In the genomic region with DNA sequence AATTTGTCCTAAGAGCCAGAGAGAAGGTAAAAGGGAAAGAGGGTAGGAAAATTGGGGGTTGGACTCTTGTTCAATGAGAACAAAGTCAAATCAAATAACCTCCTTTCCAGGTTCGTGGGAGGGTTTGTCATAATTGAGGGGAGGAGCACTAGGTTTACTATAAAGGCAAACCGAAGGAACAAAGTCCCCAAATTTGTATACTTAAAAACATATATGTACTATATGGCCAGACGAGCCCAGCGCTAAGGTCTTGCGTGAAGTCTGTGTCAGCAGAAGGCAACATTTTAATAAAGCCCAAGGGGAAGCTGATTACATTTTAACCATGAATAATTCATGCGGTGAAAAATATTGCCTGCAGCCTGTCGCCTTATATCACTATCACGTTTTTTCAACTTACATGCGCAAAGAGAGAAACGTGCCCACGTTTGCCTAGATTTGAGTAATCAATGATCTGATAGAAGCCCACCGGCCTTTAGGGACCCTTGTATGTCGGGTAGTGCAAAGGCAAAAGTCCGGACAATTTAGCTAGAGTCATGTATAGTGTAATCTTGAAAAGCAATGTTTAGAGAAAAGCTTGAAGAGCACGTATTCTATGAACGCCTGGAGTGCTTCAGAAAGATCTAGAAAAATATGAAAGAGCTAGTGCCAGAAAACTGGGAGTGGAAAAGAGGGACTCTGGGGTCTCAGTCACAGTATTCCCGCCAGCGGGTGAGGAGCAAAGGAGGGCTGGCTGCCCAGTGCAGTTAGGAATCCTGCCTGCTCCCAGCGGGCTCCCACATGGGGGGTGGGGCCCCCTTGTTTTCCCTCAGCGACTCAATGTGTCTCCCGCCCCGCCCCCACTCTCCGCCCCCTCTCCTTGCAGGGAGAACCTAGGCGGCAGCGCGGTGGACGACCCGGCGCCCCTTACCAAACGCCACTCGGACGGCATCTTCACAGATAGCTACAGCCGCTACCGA, we compare ENCODE assay signal across 8 mouse cellular contexts. TPM values are rescaled to one million over a fixed set of nuclear protein-coding genes. Genes with fewer than 3 reads are reported as not detected.
DNase-seq lines count a peak whose midpoint lies in the region; ATAC-seq and TF ChIP-seq lines count a peak whose summit lies in the region.

No protein-coding gene starts in this region.

- ATAC-seq in embryonic facial prominence, embryonic 14.5 days (ENCODE audit: low read depth): peak; percentile 14; the same call in 1 of the 2 replicates

- no peaks in the 10 kb centered on the region for H3K36me3 ChIP-seq in embryonic facial prominence, embryonic 14.5 days (ENCODE audit: control insufficient read depth, insufficient read depth, low read length)

- intact Hi-C loops in left cerebral cortex, postnatal 25 days (cut with DNase I): loop anchor here (5.0 to 10.0 kb wide), 3 partner anchors 259 to 969 kb away; no protein-coding TSS in a partner anchor

- H3K9ac ChIP-seq in embryonic facial prominence, embryonic 14.5 days (ENCODE audit: low read depth, low read length): 0 out of 2 replicates have a peak overlapping the region, but pooled peaks have one; percentile 1

- no peaks in the 10 kb centered on the region for H3K9me3 ChIP-seq in embryonic facial prominence, embryonic 14.5 days (ENCODE audit: control insufficient read depth, low read length)

- peak overlapping the region; percentile 39 for H3K4me3 ChIP-seq in layer of hippocampus, adult 2 months
- H3K4me3 ChIP-seq in embryonic facial prominence, embryonic 14.5 days (ENCODE audit: low read depth, low read length): peak overlapping the region; percentile 35

- H3K27me3 ChIP-seq in embryonic facial prominence, embryonic 14.5 days (replicated peaks; ENCODE audit: control insufficient read depth, insufficient read depth, low read length): peaks cover 73% of the 10 kb centered on the region

- H3K4me1 ChIP-seq in embryonic facial prominence, embryonic 14.5 days (ENCODE audit: control insufficient read depth, insufficient read depth, low read length): peaks cover 24% of the 10 kb centered on the region

- TF ChIP-seq CTCF in layer of hippocampus, adult 2 months (conservative IDR thresholded peaks at IDR 0.05): no peak

- no peak overlapping the region for H3K27ac ChIP-seq in layer of hippocampus, adult 2 months
- H3K27ac ChIP-seq in embryonic facial prominence, embryonic 14.5 days (replicated peaks; ENCODE audit: low read depth, low read length): no peak overlapping the region

- WGBS in embryonic facial prominence, embryonic 14.5 days: 1% methylated on average over 29 of the region's 34 CpGs

- peak overlapping the region; percentile 59 for H3K4me2 ChIP-seq in embryonic facial prominence, embryonic 14.5 days (ENCODE audit: low read depth, low read length)

- peak in 1 of 2 experiments; percentile 8 for DNase-seq in layer of hippocampus, adult 2 months (ENCODE audit: low spot score in 2 of 2)
- no peak for DNase-seq in layer of hippocampus, adult 9-10 months (ENCODE audit: low spot score)
- DNase-seq in embryonic facial prominence, embryonic 14.5 days (ENCODE audit: low spot score): peak; percentile 14
- peak; percentile 14 to 29 for DNase-seq in left cerebral cortex, postnatal 25 days (ENCODE audit: low spot score in 2 of 2)
- DNase-seq in retina, postnatal 1 day: peak; percentile 61
- no peak for DNase-seq in kidney, postnatal 14 days
- no peak for DNase-seq in cerebellum, adult 11 months
- DNase-seq in thymus, postnatal 4 days: no peak

RNA-seq across cellular contexts. Expression of gene Adcyap1, which starts 4.5 kb away (rescaled TPM):
- total RNA-seq in layer of hippocampus, adult 2 months (2021): 1 to 10 TPM; 4.8 to 6.7 TPM
- 3.8 and 4.8 TPM in 2 replicates for polyA plus RNA-seq in embryonic facial prominence, embryonic 14.5 days (2014; fragmentation: Nextera tagmentation; extraction: Ambion mirVana)
- 10 to 100 TPM; 38.7 to 43.8 TPM for total RNA-seq in left cerebral cortex, postnatal 25 days (2021)

Comparison
In these comparisons a context has a peak if more than half of its experiments do, and no peak if none do; other contexts are left out.
1. DNase-seq: peak in embryonic facial prominence, embryonic 14.5 days (single experiment), left cerebral cortex, postnatal 25 days (2 of 2) and retina, postnatal 1 day (single experiment); none in layer of hippocampus, adult 9-10 months (single experiment), kidney, postnatal 14 days (single experiment), cerebellum, adult 11 months (single experiment) and thymus, postnatal 4 days (single experiment).
2. RNA of gene Adcyap1, which starts 4.5 kb away (total RNA-seq): 38.7 to 43.8 TPM in left cerebral cortex, postnatal 25 days; 4.8 to 6.7 TPM in layer of hippocampus, adult 2 months; every median in the first group is over 4 times any median in the second.